Mouse (Mus musculus): Measurements from ENCODE around the gene Exoc3l2.

DNA sequence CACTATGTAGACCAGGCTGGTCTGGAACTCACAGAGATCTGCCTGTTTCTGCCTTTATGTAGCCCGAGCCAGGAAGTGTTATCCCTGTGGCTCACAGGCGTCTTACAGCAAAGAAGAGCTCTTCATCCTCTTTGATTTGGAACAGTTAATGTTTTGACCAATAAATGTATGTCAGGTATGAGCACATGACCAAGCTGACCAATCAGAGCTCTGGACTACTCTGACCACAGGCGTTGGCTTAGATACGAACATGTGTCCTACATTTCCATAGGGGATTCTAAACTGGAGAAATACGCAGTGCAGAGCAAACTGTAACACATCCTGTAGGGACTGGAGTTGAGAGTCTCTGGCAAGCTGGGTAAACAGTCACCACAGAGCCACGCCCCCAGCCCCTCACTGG is 36.2 kb upstream of the Exoc3l2 start:
- no peak for TF ChIP-seq CTCF (conservative IDR thresholded peaks at IDR 0.05; ENCODE audit: low read length)
- no peak for TF ChIP-seq NANOG (IDR thresholded peaks at IDR 0.05; ENCODE audit: borderline replicate concordance, low read length)
- no peak for TF ChIP-seq POU5F1 (IDR thresholded peaks at IDR 0.05; ENCODE audit: borderline replicate concordance, low read length)

All from E14TG2a.4 (cell line).